Mouse (Mus musculus) CH12.LX (cell line): ENCODE measurements around the gene Ube2u. TPM values are rescaled to one million over a fixed set of nuclear protein-coding genes. Genes with fewer than 3 reads are reported as not detected.
A peak's percentile ranks its signal among the peaks of the same experiment; 100 is the strongest.

Experiments used
- DNase-seq: peaks from one replicate; pipeline ENCODE4 v3.0.0-alpha.2; 2013; ENCODE audit errors: extremely low read depth
- H3K27ac ChIP-seq: 2 replicates; pipeline ENCODE4 v1.5.1; 2012; ENCODE audit warnings: low read depth, mild to moderate bottlenecking, control low read depth, moderate library complexity; ENCODE audit not compliant: insufficient read depth
- H3K27me3 ChIP-seq: replicated peaks from 2 replicates; pipeline ENCODE3; 2012; ENCODE audit warnings: inconsistent platforms
- H3K36me3 ChIP-seq, 2 experiments: replicated peaks in 1 of 2; 2 replicates each; pipeline versions ENCODE3 to v1.6.1; 2012; ENCODE audit warnings: inconsistent platforms in 1 of 2, low read length in 1 of 2, mild to moderate bottlenecking in 1 of 2, mixed read lengths in 1 of 2, moderate library complexity in 1 of 2; ENCODE audit not compliant: control insufficient read depth in 1 of 2, insufficient read depth in 1 of 2
- H3K4me1 ChIP-seq, 2 experiments: 2 replicates each; pipeline ENCODE4 v1.6.1; 2012; ENCODE audit warnings: inconsistent platforms in 1 of 2, moderate library complexity in 1 of 2; ENCODE audit not compliant: insufficient read depth in 2 of 2, control insufficient read depth in 1 of 2
- H3K4me2 ChIP-seq: 2 replicates; pipeline ENCODE4 v1.6.1; 2012; ENCODE audit warnings: low read depth, mild to moderate bottlenecking, control low read depth; ENCODE audit not compliant: poor library complexity, insufficient read depth, severe bottlenecking
- H3K4me3 ChIP-seq, 3 experiments: fragments of 150-350 bp in 1 of 3; sonication (generic) in 1 of 3; replicated peaks in 1 of 3; 2 replicates each; pipeline versions ENCODE3 to v1.5.1; 2011 to 2012; ENCODE audit warnings: low read depth in 2 of 3, low read length in 2 of 3, mild to moderate bottlenecking in 2 of 3, moderate library complexity in 2 of 3, control low read depth in 1 of 3, improper control_type of control experiment in 1 of 3, inconsistent platforms in 1 of 3, mixed read lengths in 1 of 3; ENCODE audit not compliant: poor library complexity in 1 of 3
- H3K79me2 ChIP-seq: replicated peaks from 2 replicates; pipeline ENCODE4 v1.6.1; 2012; ENCODE audit warnings: mild to moderate bottlenecking, moderate library complexity; ENCODE audit not compliant: control insufficient read depth, poor library complexity, insufficient read depth, severe bottlenecking; ENCODE audit errors: extremely low read depth
- H3K9ac ChIP-seq: 2 replicates; pipeline ENCODE4 v1.6.1; 2012; ENCODE audit warnings: low read depth, mild to moderate bottlenecking, control low read depth, moderate library complexity; ENCODE audit not compliant: insufficient read depth
- H3K9me3 ChIP-seq: replicated peaks from 2 replicates; pipeline ENCODE3; 2012; ENCODE audit warnings: low read length, inconsistent platforms, mixed read lengths
- CHD1 ChIP-seq: IDR thresholded peaks from 2 replicates; pipeline ENCODE4 v1.6.1; 2012; ENCODE audit warnings: low read depth, low read length, improper control_type of control experiment, inconsistent platforms
- CTCF ChIP-seq, 2 experiments: IDR thresholded peaks in 1 of 2; conservative IDR thresholded peaks in 1 of 2; 2 replicates each; pipeline ENCODE4 v1.5.1; 2011 to 2012; ENCODE audit warnings: low read depth in 2 of 2, low read length in 2 of 2, improper control_type of control experiment in 1 of 2, inconsistent platforms in 1 of 2, mild to moderate bottlenecking in 1 of 2, moderate library complexity in 1 of 2
- ELF1 ChIP-seq: IDR thresholded peaks from 2 replicates; pipeline ENCODE4 v1.6.1; 2014; ENCODE audit warnings: low read depth, mild to moderate bottlenecking, inconsistent platforms, low read length, improper control_type of control experiment
- JUN ChIP-seq: IDR thresholded peaks from 2 replicates; pipeline ENCODE4 v1.6.1; 2011; ENCODE audit warnings: low read depth, mild to moderate bottlenecking, low read length, improper control_type of control experiment, moderate library complexity; ENCODE audit not compliant: insufficient read depth
- JUND ChIP-seq: conservative IDR thresholded peaks from 2 replicates; pipeline ENCODE4 v1.6.1; 2011; ENCODE audit warnings: low read depth, low read length, improper control_type of control experiment
- KAT2A ChIP-seq: IDR thresholded peaks from 2 replicates; pipeline ENCODE4 v1.6.1; 2012; ENCODE audit warnings: low read length, improper control_type of control experiment, inconsistent platforms; ENCODE audit not compliant: insufficient replicate concordance
- MAFK ChIP-seq: IDR thresholded peaks from 2 replicates; pipeline ENCODE4 v1.6.1; 2011; ENCODE audit warnings: low read length, improper control_type of control experiment; ENCODE audit not compliant: insufficient replicate concordance
- MAX ChIP-seq: IDR thresholded peaks from 2 replicates; pipeline ENCODE4 v1.6.1; 2011; ENCODE audit warnings: low read length, improper control_type of control experiment
- MAZ ChIP-seq: IDR thresholded peaks from 2 replicates; pipeline ENCODE4 v1.6.1; 2012; ENCODE audit warnings: low read depth, mild to moderate bottlenecking, inconsistent platforms, low read length, improper control_type of control experiment, moderate library complexity
- NRF1 ChIP-seq: IDR thresholded peaks from 2 replicates; pipeline ENCODE4 v1.6.1; 2014; ENCODE audit warnings: low read depth, mild to moderate bottlenecking, inconsistent platforms, low read length, improper control_type of control experiment, moderate library complexity
- PAX5 ChIP-seq: IDR thresholded peaks from 2 replicates; pipeline ENCODE4 v1.6.1; 2012; ENCODE audit warnings: low read length, inconsistent platforms, mixed read lengths
- POLR2A ChIP-seq: IDR thresholded peaks from 2 replicates; pipeline ENCODE4 v1.6.1; 2011; ENCODE audit warnings: low read depth, mild to moderate bottlenecking, improper control_type of control experiment, low read length
- RAD21 ChIP-seq: IDR thresholded peaks from 2 replicates; pipeline ENCODE4 v1.6.1; 2011; ENCODE audit warnings: low read depth, mild to moderate bottlenecking, low read length, improper control_type of control experiment, moderate library complexity
- SIN3A ChIP-seq: IDR thresholded peaks from 2 replicates; pipeline ENCODE4 v1.6.1; 2012; ENCODE audit warnings: low read length, improper control_type of control experiment, inconsistent platforms
- SMC3 ChIP-seq: IDR thresholded peaks from 2 replicates; pipeline ENCODE4 v1.6.1; 2011; ENCODE audit warnings: low read depth, low read length, improper control_type of control experiment
- TCF12 ChIP-seq: IDR thresholded peaks from 2 replicates; pipeline ENCODE4 v1.6.1; 2014; ENCODE audit warnings: low read depth, mild to moderate bottlenecking, inconsistent platforms, low read length, improper control_type of control experiment
- UBTF ChIP-seq: IDR thresholded peaks from 2 replicates; pipeline ENCODE4 v1.6.1; 2012; ENCODE audit warnings: low read depth, mild to moderate bottlenecking, inconsistent platforms, low read length, improper control_type of control experiment, moderate library complexity
- USF2 ChIP-seq: conservative IDR thresholded peaks from 2 replicates; pipeline ENCODE4 v1.6.1; 2011; ENCODE audit warnings: low read depth, low read length, improper control_type of control experiment
- dilution Hi-C: fragments of 300-500 bp; cut with MboI; formaldehyde crosslinking; loops from 2 replicates; pipeline ENCODE4 v1.14.3; 2020; ENCODE audit warnings: low sequenced_read_pairs; ENCODE audit not compliant: extremely low pct_unique_long_range_greater_than_20kb, extremely low pct_ligation_motif_present
- in situ Hi-C: fragments of 300-500 bp; cut with MboI; formaldehyde crosslinking; loops from 3 replicates; pipeline ENCODE4 v1.14.3; 2019; ENCODE audit warnings: low sequenced_read_pairs, low pct_ligation_motif_present, low pct_unique_long_range_greater_than_20kb, mixed read lengths
- polyA plus RNA-seq: library from polyadenylated mRNA; unstranded; fragments of >175 nt; gene quantifications from 2 replicates; pipeline ENCODE4 v1.2.1, GENCODE M21; 2012; ENCODE audit warnings: low read depth; ENCODE audit not compliant: insufficient read length
- total RNA-seq, 2 experiments: library from RNA; depleted of rRNA; stranded (reverse); fragments of 300-350 nt in 1 of 2; fragments of >200 nt in 1 of 2; gene quantifications; 2 replicates each; pipeline ENCODE4 v1.2.3; 2012 to 2014

The Ube2u gene
- total and polyA plus RNA-seq, 3 experiments, result not detected

GRCm38 (mm10) chr4:100527554-100528001, 48.9 kb downstream of the Ube2u start:
- Histone ChIP-seq H3K9ac (no peak overlapping the region), H3K27ac (no peak overlapping the region), H3K36me3 (no peaks in the 10 kb centered on the region), H3K4me1 (no peaks in the 10 kb centered on the region), H3K9me3 (peaks cover 24% of the 10 kb centered on the region), H3K79me2 (no peaks in the 10 kb centered on the region), H3K4me3 (no peak overlapping the region), H3K27me3 (no peaks in the 10 kb centered on the region), H3K4me2 (no peak overlapping the region)
- no peak for TF ChIP-seq NRF1
- no peak for TF ChIP-seq KAT2A
- TF ChIP-seq USF2, result no peak
- TF ChIP-seq MAZ, result no peak
- no peak for TF ChIP-seq POLR2A
- no peak for TF ChIP-seq UBTF
- no peak for TF ChIP-seq MAX
- no peak for TF ChIP-seq JUN
- TF ChIP-seq PAX5, result no peak
- TF ChIP-seq RAD21, result no peak
- dilution Hi-C loops (no loop called here), in situ Hi-C loops (no loop called here)
- no peak for DNase-seq

DNA sequence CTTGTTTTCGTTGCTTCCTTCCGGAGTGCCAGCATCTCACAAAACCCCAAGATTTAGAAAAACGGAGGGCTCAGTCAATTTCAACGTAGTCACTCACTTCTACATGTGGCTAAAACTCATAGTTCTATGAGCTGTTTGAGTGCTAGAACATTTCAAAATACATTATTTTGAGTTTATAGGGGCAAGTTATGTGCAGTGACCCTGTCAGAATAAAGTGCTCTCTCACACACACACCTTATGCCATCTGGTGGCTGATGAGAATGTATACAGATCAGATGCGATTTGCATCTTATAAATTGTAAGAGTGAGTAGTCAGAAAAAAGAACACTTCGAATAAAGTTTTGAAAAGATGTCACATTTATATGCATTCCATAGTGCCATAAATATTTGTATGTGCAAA, 55.0 kb downstream of the Ube2u start:
- Histone ChIP-seq H3K27me3 (no peaks in the 10 kb centered on the region), H3K4me3 (no peak overlapping the region), H3K79me2 (no peaks in the 10 kb centered on the region), H3K4me2 (no peak overlapping the region), H3K36me3 (no peaks in the 10 kb centered on the region), H3K9me3 (peaks cover 4% of the 10 kb centered on the region), H3K9ac (no peak overlapping the region), H3K4me1 (no peaks in the 10 kb centered on the region), H3K27ac (no peak overlapping the region)
- TF ChIP-seq ELF1 (no peak), CHD1 (no peak), SIN3A (no peak), POLR2A (no peak), MAX (no peak), SMC3 (peak; percentile 28), JUND (no peak), MAFK (no peak), TCF12 (no peak), CTCF (conservative IDR thresholded peaks at IDR 0.05 in 1 of 2, IDR thresholded peaks at IDR 0.05 in 1 of 2; ENCODE audit: low read depth in 2 of 2, low read length in 2 of 2) (0 out of 4 replicates have a peak, but pooled peaks of 1 of the 2 experiments have one; percentile 21)
- dilution Hi-C loops, result no loop called here
- in situ Hi-C loops, result no loop called here
- DNase-seq, result no peak
